16 mouse cellular contexts compared by ENCODE assay signal in genomic region chr3:153510048-153510630, GRCm38 (mm10).
"Had no signal": no experiment of that assay in that cellular context is flagged by ENCODE, and none has a peak within 500 bp of the region (broad histone marks: within the 10 kb centered on the region; RNA-seq: fewer than 3 reads in every experiment).

No protein-coding gene starts in this region.

- H3K9me3 ChIP-seq: limb, embryonic 12.5 days; limb, embryonic 15.5 days; midbrain, embryonic 12.5 days had no signal

- H3K27me3 ChIP-seq: limb, embryonic 12.5 days; limb, embryonic 15.5 days; midbrain, embryonic 12.5 days had no signal

- DNase-seq: kidney, adult 2 months; kidney, postnatal 25 days; left cerebral cortex, postnatal 4 days; liver, postnatal 0 days; lung, embryonic 14.5 days; thymus, adult 18-20 months; thymus, postnatal 36 days had no signal

- H3K9ac ChIP-seq: limb, embryonic 12.5 days; limb, embryonic 15.5 days; liver, embryonic 14.5 days; liver, postnatal 0 days; lung, embryonic 14.5 days; midbrain, embryonic 12.5 days had no signal

- ATAC-seq: intestine, embryonic 16.5 days; liver, postnatal 0 days; lung, postnatal 0 days had no signal

- H3K4me2 ChIP-seq: limb, embryonic 12.5 days; limb, embryonic 15.5 days; liver, embryonic 11.5 days; lung, embryonic 14.5 days; midbrain, embryonic 12.5 days had no signal

- H3K27ac ChIP-seq: kidney, postnatal 0 days; limb, embryonic 12.5 days; limb, embryonic 15.5 days; liver, embryonic 14.5 days; macrophage; midbrain, embryonic 12.5 days had no signal

- H3K36me3 ChIP-seq: limb, embryonic 12.5 days; limb, embryonic 15.5 days; midbrain, embryonic 12.5 days had no signal

- H3K4me3 ChIP-seq: limb, embryonic 12.5 days; limb, embryonic 15.5 days; midbrain, embryonic 12.5 days had no signal
